Mouse (Mus musculus): ENCODE results near the gene Egfl6. TPM values are rescaled to one million over a fixed set of nuclear protein-coding genes. Genes with fewer than 3 reads are reported as not detected.

Egfl6 gene
- total and polyA plus RNA-seq, 2 experiments from 2014 or later = 1.2 to 1.7 TPM

DNA sequence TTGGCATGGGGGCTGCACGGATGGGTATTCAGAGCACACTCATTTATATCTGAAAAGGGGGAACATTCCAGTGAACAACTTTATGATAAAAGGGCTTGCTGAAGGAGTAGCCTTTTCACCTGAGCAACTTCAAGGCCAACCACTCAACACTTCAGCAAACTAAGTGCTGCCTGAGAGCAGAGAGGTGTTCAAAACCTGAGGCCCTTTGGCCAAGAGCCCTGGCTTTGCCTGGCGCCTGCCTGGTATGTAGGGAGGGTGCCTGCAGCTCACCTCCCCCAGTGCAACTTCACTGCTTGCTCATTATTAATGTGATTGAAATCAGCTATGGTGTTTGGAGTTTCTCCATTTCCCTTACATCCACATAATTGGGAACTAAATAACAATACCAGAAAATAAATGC, 39.0 kb downstream of the Egfl6 start:
- WGBS = 76% methylated on average over 2 of the region's 2 CpGs
- H3K4me2 ChIP-seq (ENCODE audit: low read depth) = no peak overlapping the region
- H3K4me3 ChIP-seq (ENCODE audit: low read depth, low read length) = no peak overlapping the region
- H3K36me3 ChIP-seq (ENCODE audit: insufficient read depth) = no peaks in the 10 kb centered on the region
- H3K9me3 ChIP-seq (ENCODE audit: low read length) = no peaks in the 10 kb centered on the region
- H3K9ac ChIP-seq = no peak overlapping the region
- H3K27me3 ChIP-seq (ENCODE audit: insufficient read depth, low read length) = no peaks in the 10 kb centered on the region
- no peak overlapping the region for H3K27ac ChIP-seq (ENCODE audit: low read depth, low read length)
- H3K4me1 ChIP-seq (ENCODE audit: insufficient read depth) = no peaks in the 10 kb centered on the region
- no peak for DNase-seq
- TF ChIP-seq CTCF (IDR thresholded peaks at IDR 0.05; ENCODE audit: low read depth) = no peak
- no peak for ATAC-seq

GRCm38 (mm10) chrX:166535138-166535537, 50.4 kb downstream of the Egfl6 start:
- 76% methylated on average over 4 of the region's 4 CpGs for WGBS
- no peak overlapping the region for H3K4me2 ChIP-seq (ENCODE audit: low read depth)

DNA sequence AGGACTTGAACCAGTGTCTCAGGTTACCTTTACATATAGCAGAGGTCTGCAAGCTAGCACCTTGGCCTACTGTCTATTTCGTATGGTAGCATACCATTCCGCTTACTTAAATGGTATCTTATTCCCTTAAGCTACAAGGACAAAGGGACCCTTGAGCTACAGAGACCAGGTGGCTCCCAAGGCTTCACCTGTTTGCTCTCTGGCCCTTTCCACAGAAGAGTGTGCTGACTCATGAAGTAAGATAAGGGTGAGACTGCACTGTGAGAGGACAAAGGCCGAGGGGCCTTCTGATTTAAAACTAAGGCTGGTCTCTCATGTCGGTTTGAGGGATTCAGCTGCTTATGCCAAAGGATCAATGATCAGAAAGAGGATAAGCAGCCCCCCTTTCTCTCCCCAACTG, 52.1 kb downstream of the Egfl6 start:
- TF ChIP-seq CTCF (IDR thresholded peaks at IDR 0.05; ENCODE audit: low read depth) = no peak
- no peaks in the 10 kb centered on the region for H3K36me3 ChIP-seq (ENCODE audit: insufficient read depth)
- H3K4me2 ChIP-seq (ENCODE audit: low read depth) = no peak overlapping the region
- H3K9me3 ChIP-seq (ENCODE audit: low read length) = no peaks in the 10 kb centered on the region
- H3K27ac ChIP-seq (ENCODE audit: low read depth, low read length) = no peak overlapping the region
- H3K9ac ChIP-seq = no peak overlapping the region
- WGBS = 79% methylated on average over 4 of the region's 4 CpGs
- ATAC-seq (no peak), DNase-seq (no peak)
- H3K27me3 ChIP-seq (ENCODE audit: insufficient read depth, low read length) = no peaks in the 10 kb centered on the region
- no peak overlapping the region for H3K4me3 ChIP-seq (ENCODE audit: low read depth, low read length)
- H3K4me1 ChIP-seq (ENCODE audit: insufficient read depth) = no peaks in the 10 kb centered on the region

More at GRCm38 (mm10) chrX:166535138-166535537, 50.4 kb downstream of the Egfl6 start:
- H3K36me3 ChIP-seq (ENCODE audit: insufficient read depth) = no peaks in the 10 kb centered on the region
- no peak overlapping the region for H3K27ac ChIP-seq (ENCODE audit: low read depth, low read length)
- no peaks in the 10 kb centered on the region for H3K4me1 ChIP-seq (ENCODE audit: insufficient read depth)
- no peak for DNase-seq
- no peak overlapping the region for H3K4me3 ChIP-seq (ENCODE audit: low read depth, low read length)
- TF ChIP-seq CTCF (IDR thresholded peaks at IDR 0.05; ENCODE audit: low read depth) = no peak
- no peak overlapping the region for H3K9ac ChIP-seq
- no peaks in the 10 kb centered on the region for H3K27me3 ChIP-seq (ENCODE audit: insufficient read depth, low read length)
- no peak for ATAC-seq
- H3K9me3 ChIP-seq (ENCODE audit: low read length) = no peaks in the 10 kb centered on the region

- Histone ChIP-seq H3K36me3 (ENCODE audit: insufficient read depth) (no peaks in the 10 kb centered on the region), H3K4me1 (ENCODE audit: insufficient read depth) (no peaks in the 10 kb centered on the region), H3K4me2 (ENCODE audit: low read depth) (no peak overlapping the region), H3K9ac (no peak overlapping the region), H3K27ac (ENCODE audit: low read depth, low read length) (no peak overlapping the region), H3K9me3 (ENCODE audit: low read length) (no peaks in the 10 kb centered on the region), H3K4me3 (ENCODE audit: low read depth, low read length) (no peak overlapping the region), H3K27me3 (ENCODE audit: insufficient read depth, low read length) (no peaks in the 10 kb centered on the region)
- no peak for DNase-seq
- no peak for ATAC-seq
- WGBS = 53% methylated on average over 6 of the region's 6 CpGs
- TF ChIP-seq CTCF (IDR thresholded peaks at IDR 0.05; ENCODE audit: low read depth) = no peak
These were observed 53.8 kb downstream of the Egfl6 start for GRCm38 (mm10) chrX:166531671-166532070.

- DNase-seq = no peak
- no peak for ATAC-seq
- H3K4me1 ChIP-seq (ENCODE audit: insufficient read depth) = no peaks in the 10 kb centered on the region
- no peaks in the 10 kb centered on the region for H3K36me3 ChIP-seq (ENCODE audit: insufficient read depth)
- TF ChIP-seq CTCF (IDR thresholded peaks at IDR 0.05; ENCODE audit: low read depth) = no peak
- H3K27ac ChIP-seq (ENCODE audit: low read depth, low read length) = no peak overlapping the region
- H3K9me3 ChIP-seq (ENCODE audit: low read length) = no peaks in the 10 kb centered on the region
- no peaks in the 10 kb centered on the region for H3K27me3 ChIP-seq (ENCODE audit: insufficient read depth, low read length)
- H3K4me2 ChIP-seq (ENCODE audit: low read depth) = no peak overlapping the region
- H3K9ac ChIP-seq = no peak overlapping the region
- 91% methylated on average over 3 of the region's 3 CpGs for WGBS
- no peak overlapping the region for H3K4me3 ChIP-seq (ENCODE audit: low read depth, low read length)
These were observed 57.4 kb downstream of the Egfl6 start for GRCm38 (mm10) chrX:166528126-166528525.

GRCm38 (mm10) chrX:166525637-166526315, 59.7 kb downstream of the Egfl6 start:
- no peak for DNase-seq
- whole genome bisulfite sequencing = 89% methylated on average over 2 of the region's 2 CpGs
- no peaks in the 10 kb centered on the region for H3K4me1 ChIP-seq (ENCODE audit: insufficient read depth)
- TF ChIP-seq CTCF (IDR thresholded peaks at IDR 0.05; ENCODE audit: low read depth) = no peak
- no peak overlapping the region for H3K9ac ChIP-seq
- H3K36me3 ChIP-seq (ENCODE audit: insufficient read depth) = no peaks in the 10 kb centered on the region
- no peaks in the 10 kb centered on the region for H3K27me3 ChIP-seq (ENCODE audit: insufficient read depth, low read length)
- no peaks in the 10 kb centered on the region for H3K9me3 ChIP-seq (ENCODE audit: low read length)
- no peak overlapping the region for H3K4me3 ChIP-seq (ENCODE audit: low read depth, low read length)
- no peak overlapping the region for H3K27ac ChIP-seq (ENCODE audit: low read depth, low read length)
- H3K4me2 ChIP-seq (ENCODE audit: low read depth) = no peak overlapping the region
- 0 out of 2 replicates have a peak, but pooled peaks have one; percentile 20 for ATAC-seq

- TF ChIP-seq CTCF (IDR thresholded peaks at IDR 0.05; ENCODE audit: low read depth) = no peak
- Histone ChIP-seq H3K27ac (ENCODE audit: low read depth, low read length) (no peak overlapping the region), H3K9ac (no peak overlapping the region), H3K4me1 (ENCODE audit: insufficient read depth) (no peaks in the 10 kb centered on the region), H3K9me3 (ENCODE audit: low read length) (no peaks in the 10 kb centered on the region), H3K4me2 (ENCODE audit: low read depth) (no peak overlapping the region), H3K36me3 (ENCODE audit: insufficient read depth) (no peaks in the 10 kb centered on the region), H3K4me3 (ENCODE audit: low read depth, low read length) (no peak overlapping the region), H3K27me3 (ENCODE audit: insufficient read depth, low read length) (no peaks in the 10 kb centered on the region)
- ATAC-seq = no peak
- DNase-seq = no peak
- WGBS = 84% methylated on average over 5 of the region's 5 CpGs
These were observed 64.7 kb downstream of the Egfl6 start for GRCm38 (mm10) chrX:166520782-166521181.

All from forebrain, postnatal 0 days (tissue).